Mouse (Mus musculus) R1 (cell line): ENCODE measurements at regions not wholly inside any gene's neighbourhood (a gene's known extent, or its start where the extent isn't known, plus 50 kb on each side); places are given as distances from the start of the nearest gene placed in this dataset.

Experiments
- DNase-seq: peaks from one replicate; pipeline ENCODE4 v3.0.0-alpha.2; 2018; ENCODE audit warnings: low read depth, low spot score

DNA sequence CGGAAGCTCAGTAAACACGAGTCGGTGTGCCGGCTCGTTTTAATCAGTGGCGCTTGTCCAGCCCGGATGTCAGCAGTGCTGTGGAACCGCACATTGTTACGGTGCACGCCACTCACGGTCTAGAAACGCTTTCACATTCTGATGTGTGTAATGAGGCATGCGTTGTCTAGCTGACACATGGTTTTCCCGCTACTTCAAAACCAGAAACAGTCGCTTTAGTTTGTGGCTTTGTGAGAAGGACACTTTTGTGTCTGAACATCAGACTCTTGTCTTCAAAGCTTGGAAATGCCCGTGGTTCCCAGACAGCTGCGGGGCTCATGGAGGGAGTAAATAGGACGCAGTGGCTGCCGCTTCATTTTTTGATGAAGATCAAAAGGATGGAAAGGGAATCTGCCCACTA lies 77.0 kb upstream of the Lgr5 start:
- peak; percentile 45 for DNase-seq

DNA sequence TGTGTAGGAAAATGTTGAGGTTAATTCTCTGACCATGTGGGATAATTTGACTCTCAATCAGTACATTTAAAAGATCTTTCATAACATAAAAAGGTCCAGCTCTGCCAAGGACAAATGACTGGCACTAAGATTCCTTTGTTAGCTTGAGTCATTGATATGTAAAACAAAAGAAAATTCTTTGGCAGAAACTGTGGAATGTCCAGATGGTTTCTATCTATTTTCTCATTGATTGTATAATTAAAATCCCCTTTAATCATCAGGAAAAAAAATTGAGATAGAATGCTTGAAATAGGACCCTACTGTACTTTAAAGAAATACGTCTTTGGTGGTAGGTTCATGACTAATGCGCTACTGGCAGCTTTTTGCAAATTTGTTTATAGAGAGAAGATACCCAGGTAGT lies 89.1 kb upstream of the Lgr5 start:
- DNase-seq, result no peak

GRCm38 (mm10) chr10:115681115-115681514 lies 93.5 kb upstream of the Lgr5 start:
- DNase-seq, result no peak

GRCm38 (mm10) chr10:115691939-115692338 lies 104.4 kb upstream of the Lgr5 start:
- no peak for DNase-seq

DNA sequence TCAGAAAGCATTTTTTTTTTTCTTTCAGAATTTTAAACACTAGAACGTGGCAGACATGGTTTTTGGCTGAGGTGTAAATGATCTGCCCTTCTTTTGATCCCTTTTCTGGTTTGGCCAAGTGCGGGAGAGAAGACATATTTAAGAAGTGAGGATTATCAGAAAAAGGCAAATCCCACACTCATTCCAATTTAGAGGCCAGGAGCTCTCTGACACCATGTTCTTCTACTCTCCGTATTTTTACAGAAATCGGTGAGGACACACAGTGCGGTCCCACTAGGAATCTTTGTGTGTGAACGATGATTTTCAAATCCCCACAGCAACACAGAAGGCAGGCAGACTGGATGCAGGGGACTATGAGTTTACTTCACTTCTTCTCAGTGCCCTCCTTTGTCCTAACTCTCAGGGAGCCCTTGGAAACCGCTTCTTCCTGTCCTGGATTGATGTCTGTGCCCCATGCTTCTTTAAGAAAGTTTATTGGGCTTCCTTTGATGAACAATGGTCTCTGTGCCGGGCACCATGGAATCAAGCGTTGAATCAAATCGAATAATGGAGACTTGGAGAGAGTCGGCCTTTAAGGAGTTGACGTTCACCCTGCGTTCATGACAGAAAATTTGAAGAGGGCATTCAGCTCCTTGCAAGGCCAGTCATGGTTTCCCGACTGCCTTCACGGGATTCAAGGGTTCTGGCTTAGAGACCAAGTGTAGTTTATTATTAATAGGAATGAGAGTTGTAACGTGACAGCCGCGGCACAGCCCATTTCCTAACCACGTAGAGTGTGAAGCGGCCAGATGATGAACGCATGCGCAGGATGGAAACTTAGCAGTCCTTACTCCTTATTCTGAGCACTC lies 106.6 kb upstream of the Lgr5 start:
- DNase-seq, result no peak

- DNase-seq, result no peak
Measured at GRCm38 (mm10) chr10:115702358-115702757, 114.3 kb upstream of the Tspan8 start.

GRCm38 (mm10) chr10:115708623-115709022 lies 108.0 kb upstream of the Tspan8 start:
- DNase-seq, result no peak

DNA sequence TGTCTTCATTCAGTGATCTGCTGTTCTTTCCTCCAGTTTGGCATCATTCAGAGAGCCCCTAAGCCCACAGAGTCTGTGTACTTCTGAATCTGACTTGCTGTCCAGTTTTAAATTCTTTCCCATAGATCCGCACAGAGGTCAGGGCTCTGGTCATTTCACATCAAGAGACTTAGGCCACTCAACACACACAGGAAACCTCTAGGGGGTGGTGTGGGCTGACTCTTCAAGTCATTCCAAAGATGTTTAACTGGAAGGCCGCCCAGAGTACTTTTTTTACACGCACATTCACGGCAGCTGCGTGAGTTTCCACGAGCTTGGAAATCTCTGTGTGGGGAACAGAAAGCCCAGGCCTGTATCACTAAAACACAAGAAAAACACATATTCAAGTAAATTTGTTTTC lies 102.7 kb upstream of the Tspan8 start:
- no peak for DNase-seq

GRCm38 (mm10) chr10:115716178-115716577 lies 100.5 kb upstream of the Tspan8 start:
- no peak for DNase-seq

DNA sequence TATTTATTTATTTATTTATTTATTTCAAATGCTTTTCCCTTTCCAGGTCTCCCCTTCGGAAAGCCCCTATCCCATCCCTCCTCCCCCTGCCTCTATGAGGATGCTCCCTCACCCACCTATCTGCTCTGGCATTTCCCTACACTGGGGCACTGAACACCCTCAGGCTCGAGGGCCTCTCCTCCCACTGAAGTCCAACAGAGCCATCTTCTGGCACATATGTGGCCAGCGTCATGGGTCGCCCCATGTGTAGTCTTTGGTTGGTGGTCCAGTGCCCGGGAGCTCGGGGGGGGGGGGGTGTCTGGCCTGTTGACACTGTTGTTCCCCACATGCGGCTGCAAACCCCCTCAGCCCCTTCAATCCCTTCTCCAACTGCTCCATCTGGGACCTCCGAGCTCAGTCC lies 99.6 kb upstream of the Tspan8 start:
- no peak for DNase-seq

DNA sequence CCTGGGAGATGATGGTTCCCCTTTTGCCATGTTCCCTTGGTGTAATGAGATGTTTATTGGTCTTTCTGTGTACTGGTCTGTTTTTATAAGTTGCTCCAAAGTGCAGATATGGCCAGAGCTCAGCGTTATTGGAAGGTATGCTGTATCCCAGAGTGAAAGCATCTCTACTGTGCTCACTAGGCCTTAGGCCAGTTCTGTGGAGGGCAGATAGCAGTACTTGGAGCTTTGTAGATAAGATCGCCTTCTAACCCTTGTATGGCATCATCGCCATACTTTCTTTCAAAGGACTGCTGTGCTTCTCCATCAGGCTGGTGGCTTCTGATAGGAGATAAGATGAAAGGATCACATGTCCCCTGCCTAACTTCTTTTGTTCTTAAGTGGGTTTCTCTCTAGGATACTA lies 94.0 kb upstream of the Tspan8 start:
- DNase-seq, result no peak

- DNase-seq, result no peak
Measured at GRCm38 (mm10) chr10:115742634-115743347, 73.8 kb upstream of the Tspan8 start.

DNA sequence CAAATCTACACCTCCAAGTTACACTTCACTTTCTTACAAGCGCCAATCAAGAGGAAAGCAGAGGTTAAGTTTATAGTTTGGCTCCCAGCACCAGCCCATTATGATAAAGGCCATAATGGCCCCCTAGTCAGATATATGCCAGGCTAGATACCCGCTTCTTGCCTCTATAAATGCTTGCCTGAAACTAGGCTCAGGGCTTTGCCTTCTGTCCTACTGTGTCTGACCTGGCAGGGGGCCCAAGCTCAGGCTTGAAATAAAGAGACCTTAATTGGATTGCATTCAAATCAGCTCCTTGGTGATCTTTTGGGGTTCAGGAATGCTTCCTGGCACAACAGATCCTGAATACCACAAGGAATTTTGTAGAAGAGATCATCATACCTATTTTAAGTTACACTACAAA lies 66.8 kb upstream of the Tspan8 start:
- DNase-seq, result no peak

- no peak for DNase-seq
Measured at GRCm38 (mm10) chr10:115750250-115750649, 66.4 kb upstream of the Tspan8 start.

DNA sequence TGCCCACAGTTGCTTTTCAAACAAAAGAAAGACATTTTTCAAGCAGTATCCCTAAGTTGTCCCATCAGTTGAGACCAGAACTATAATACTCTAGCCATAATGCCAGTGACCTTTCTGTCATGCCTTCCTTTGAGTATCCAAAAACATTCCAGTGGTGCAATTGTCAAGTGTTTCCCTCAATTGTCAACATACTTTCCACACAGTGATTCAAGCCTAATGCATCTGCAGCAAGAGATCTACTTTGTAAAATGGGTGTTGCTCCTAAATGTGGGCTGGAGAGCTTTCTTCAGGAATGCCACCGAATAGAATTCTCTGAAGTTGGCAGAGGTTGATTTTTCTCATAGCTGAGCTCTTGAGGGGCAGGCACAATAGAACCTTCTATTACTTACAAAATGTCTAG lies 58.0 kb upstream of the Tspan8 start:
- no peak for DNase-seq
